Mouse (Mus musculus) ZHBTc4 (cell line): ENCODE results near the gene Trim72.
"Not testable (repeated sequence)": the region's sequence is repeated elsewhere in the genome, so short reads cannot be mapped to it uniquely, and the experiment has no call there.

Experiments
- DNase-seq: peaks from one replicate; pipeline ENCODE4 v3.0.0-alpha.2; 2011; ENCODE audit warnings: low read depth, low spot score

Gene Trim72

DNA sequence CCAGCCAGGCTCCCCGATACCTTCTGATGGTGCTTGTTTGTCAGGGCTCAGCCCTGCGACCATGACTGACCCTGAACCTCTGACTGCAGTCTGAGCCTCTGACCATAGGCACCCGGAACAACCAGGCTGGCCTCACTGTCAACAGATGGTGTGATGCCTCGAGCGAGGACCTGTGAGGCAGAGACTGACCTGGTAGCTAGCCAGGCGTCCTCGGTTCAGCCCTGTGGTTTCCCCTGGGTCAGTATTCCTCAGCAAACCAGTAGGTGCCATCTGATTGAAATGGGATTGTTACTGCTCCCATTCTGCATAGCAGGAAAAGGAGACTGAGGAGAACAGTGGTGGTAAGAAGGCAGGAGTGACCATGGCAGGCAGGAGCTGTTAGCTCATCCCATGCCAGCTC is 2.4 kb downstream of the Trim72 start:
- no peak for DNase-seq

DNA sequence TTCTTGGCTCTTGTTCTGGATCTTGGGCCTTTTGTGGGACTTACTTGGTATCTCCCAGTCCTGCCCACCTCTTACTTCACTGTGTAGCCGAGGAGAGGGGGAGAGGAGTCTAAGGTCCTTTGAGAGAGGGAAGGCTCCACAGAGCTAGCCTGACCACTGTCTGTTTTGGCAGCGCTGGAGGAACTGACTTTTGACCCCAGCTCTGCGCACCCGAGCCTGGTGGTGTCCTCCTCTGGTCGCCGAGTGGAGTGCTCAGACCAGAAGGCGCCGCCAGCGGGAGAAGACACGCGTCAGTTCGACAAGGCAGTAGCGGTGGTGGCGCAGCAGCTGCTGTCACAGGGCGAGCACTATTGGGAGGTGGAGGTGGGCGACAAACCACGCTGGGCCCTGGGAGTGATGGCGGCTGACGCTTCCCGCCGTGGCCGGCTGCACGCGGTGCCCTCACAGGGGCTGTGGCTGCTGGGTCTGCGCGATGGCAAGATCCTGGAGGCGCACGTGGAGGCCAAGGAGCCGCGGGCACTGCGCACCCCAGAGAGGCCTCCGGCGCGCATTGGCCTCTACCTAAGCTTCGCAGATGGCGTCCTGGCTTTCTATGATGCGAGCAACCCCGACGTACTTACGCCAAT is 6.1 kb downstream of the Trim72 start:
- DNase-seq: peak; percentile 70

DNA sequence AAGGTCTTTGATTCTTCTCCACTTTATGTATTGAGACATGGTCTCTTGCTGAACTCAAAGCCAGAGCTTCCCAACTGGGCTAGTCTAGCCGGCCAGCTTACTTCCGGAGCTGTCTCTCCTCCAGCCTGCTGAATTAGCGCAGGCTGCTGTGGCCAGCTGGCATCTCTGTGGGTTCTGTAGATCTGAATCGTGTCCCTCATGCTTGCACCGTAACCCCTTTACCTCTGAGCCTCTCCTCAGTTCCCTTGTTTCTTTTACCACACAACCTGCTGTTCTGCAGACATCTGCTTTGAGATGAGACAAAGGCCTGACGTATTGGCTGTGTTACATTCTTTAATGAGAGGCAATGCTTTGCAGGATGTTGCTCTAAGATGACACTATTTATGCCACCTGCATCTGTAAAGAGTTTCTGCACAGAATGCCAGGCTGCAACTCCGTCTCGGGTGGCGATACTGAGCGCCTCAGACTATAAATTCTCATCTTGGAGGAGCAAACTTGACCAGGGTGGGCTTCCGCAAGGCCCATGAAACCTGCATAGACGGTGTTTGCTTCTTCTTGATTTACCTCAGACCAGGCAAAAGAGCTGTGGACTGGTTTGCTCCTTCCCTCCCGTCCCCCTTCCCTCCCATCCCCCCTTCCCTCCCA is 8.5 kb downstream of the Trim72 start:
- DNase-seq: no peak

DNA sequence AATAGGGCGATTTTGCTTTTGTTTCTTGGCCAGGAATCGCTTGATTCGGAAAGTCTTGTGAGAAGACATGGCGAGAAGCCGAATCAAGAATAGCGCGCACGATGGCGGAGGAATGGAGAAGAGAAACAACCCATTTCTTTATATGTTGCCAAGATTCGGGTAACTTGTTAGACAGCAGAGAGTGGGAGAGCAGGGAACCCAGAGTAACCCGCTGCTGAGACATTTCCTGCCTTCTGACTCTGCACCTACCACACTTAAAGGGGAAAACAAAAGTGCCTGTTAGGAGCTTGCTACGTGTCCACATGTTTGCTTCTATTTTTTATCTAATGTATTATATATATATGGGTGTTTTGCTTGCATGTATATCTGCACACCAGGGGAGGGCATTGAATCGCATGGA is 9.4 kb downstream of the Trim72 start:
- no peak for DNase-seq

DNA sequence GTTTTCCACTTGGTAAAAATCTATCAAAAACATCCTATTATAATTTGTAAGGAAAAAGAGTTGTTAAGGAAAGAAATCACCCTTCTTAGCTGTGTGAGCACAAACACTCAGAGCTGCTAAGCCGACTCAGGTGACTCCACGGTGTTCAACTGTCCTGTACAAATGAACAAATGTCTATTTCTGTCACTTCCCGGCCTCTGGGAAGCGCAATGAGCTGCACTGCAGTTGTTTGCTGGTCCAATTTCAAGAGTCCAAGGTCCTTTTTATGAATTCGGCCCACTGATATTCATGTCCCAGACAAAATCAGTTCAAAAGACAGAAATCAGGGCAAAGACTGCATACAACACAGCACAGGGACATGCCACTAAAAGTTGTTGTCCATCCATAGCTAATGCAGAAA is 12.4 kb downstream of the Trim72 start:
- not testable (repeated sequence) for DNase-seq

DNA sequence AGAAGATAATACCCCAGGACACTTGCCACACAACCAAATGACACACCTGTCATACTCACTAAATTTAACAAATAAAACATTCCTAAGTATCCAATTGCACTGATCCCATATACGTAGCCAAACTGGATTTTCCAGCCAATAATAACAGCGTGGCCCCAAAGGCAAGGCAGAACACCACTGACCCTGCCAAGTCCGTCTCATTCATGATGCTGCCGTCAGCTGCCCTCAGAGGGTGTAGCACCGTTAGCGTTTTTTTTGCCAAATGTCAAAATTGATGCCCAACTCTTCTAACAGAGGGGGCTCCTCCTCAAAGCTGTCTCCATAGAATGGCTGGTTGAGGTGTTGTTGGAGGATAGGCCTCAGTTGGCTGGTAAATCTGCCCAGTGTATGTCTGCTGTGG is 12.9 kb downstream of the Trim72 start:
- no peak for DNase-seq

DNA sequence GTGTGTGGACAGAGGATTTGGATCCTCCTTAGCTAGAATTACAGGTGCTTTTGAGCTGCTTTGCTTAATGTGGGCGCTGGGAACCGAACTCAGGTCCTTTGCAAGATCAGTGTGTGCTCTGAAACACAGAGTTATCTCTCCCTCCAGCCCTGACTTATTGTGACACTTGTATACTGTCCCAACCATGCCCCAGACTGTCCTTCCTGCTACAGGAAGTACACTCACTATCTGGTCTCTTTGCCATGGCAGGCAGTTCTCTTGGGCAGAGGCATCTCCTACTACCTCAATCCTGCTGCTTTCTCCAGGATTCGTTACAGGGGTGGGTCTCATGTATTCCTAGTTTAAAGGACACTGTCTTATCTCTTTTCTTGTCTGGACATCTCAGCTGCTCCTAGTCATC is 14.5 kb downstream of the Trim72 start:
- no peak for DNase-seq

DNA sequence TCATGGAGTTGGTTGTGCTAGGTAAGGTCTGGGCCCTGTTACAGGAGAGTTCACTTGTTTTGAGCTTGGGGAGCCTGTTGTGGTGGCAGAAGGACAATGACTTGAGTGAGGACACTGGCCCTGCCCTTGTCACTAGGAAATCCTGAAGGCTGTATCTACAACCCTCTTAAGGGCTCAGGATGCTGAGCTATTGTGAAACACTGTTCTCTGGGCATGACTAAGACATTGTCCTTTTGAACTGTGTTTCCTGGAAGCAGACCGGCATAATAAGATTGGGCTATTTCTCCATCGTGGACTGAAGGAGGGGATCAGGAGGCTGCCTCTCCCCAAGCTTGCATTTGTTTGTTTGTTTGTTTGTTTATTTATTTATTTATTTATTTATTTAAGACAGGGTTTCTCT is 15.4 kb downstream of the Trim72 start:
- no peak for DNase-seq

DNA sequence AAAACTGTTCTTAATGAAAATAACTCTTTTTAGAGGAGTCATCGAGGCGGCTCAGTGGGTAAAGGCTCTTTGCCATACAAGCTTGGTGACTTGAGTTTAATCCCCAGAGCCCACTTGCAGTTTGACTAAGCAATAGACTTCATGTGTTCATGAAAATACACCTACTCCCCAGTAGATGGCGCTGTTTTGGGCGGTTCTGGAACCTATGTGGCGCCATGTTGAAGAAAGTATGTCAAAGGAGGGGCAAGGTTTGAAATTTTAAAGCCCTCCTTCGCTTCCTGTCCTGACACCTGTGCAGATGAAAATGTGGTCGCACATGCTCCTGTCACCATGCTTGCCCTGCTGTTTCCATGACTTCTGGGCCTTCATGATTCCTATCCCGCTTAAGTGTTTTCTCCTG is 19.2 kb downstream of the Trim72 start:
- peak; percentile 68 for DNase-seq

DNA sequence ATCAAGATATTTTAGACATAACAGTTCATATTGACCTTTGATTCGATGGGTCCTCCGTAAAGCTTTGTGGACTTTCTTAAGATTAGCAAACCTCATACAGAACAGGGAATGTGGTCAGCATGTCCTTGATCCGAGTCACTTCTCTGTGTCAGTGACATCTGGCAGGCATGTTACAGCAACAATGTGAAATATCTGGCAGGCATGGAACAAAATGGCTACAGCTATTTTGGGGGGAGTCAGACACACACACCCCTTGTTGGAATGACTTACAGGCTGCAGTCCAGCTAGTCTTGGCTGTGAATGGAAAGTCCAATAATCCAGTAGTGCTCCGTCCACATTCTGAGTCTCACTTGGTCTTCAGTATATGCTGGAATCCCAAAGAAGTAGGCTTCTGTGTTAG is 19.8 kb downstream of the Trim72 start:
- no peak for DNase-seq

DNA sequence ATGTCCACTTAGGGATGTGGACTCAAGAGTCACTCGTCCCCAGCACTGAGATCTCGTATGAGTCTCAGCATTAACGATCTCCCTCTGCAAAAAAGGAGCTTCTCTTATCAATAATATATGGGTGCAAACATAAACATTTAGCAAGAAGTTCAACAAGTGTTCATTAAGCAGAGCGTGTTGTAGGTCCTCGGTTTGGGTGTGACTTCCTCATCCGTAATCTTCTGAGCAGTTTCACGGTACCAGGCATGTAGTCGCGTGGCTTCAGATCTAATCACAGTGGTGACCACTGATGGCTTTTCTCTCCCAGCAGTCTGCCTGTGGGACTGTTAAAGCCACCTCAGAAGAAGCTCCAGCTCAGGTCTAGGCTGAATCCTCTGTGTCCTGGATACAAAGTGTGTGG is 20.6 kb downstream of the Trim72 start:
- DNase-seq: no peak

DNA sequence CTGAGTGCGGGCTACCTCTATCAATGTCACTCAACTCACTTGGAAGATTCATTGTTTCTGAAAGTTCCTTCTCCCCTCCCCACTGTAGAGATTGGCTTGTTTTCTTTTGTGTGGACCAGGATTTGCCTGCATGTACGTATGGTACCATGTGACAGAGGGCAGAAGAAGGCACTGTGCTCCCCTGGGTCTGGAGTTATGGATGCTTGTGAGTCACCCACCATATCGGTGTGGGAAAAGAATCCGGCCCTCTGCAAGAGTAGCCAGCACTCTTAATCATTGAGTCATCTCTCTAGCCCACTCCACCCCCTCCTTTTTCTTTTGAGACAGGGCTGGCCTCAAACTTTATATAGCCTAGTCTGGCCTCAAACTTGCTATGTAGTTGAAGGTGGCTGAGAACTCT is 21.2 kb downstream of the Trim72 start:
- DNase-seq: no peak

DNA sequence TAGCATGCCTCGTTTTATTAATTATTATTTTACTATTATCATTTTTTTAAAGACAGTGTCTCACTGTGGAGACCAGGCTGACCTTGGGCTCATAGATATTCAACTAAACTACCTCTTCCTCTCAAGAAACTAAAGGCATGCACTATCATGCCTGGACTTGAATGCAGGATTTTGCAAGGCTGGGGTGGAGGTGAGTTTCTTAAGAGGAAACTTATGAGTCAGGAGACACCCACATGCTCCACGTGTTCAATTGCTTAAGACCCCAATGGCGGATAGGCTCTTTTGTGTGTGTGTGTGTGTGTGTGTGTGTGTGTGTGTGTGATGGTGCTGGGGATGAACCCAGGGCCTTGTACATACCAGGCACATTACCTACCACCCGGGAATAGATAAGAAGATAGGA is 21.6 kb downstream of the Trim72 start:
- DNase-seq: no peak

DNA sequence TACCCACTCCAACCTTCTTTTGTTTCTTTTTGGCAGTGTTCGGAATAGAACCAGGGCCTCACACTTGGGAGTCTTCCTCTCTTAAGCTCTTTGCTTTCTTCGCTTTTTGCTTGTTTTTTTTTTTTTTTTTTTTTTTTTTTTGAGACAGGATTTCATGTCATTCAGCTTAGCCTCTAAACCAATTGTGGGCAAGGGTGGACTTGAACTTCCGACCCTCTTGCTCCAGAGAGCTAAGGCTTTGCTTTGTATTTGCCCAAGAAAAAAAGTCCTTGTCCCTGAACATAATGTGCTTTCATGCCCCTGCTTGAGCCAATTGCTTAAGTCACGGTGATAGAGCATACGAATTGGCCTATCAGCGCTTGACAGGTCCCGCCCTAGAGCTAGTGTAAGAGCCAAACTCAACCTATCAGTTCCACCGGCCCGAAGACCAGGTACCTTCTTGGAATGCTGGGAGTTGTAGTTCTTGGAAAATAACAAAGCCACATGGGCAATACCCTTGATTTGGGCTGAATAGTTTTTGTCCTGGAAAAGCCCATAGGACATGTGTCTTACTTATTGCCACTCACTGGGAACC is 27.7 kb downstream of the Trim72 start:
- DNase-seq: peak; percentile 88

DNA sequence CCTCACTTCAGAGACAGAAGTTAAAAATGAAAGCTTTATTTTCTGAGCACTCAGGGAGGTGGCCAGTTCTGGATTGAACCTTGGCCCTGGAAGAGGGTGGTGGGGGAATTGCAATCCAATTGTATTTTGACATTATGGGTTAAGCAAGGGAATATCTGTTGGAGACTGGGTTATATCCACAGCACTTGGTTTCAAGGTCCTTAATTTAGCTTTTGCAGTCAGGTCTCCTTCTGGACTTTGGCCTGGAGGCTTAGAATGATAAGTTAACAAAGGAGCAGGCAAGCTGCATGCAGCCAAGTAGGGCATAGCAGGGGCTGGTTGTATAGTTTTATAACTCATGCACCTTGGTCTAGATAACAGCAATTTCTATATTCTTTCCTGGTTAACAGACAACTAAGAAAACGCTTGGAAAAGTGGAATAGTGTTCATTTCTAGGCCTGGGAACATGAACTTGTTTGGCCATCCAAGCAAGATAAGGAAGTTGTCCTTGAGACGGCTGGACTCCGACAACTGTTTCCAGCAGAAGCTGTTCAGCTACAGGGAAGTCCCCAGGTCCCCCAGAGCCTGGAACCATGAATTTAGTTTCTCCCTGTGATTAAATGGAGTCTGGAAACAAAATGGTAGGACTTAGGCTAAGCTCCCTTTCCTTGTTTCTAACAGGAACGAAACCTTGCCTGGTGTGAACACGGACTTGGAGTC is 28.7 kb downstream of the Trim72 start:
- DNase-seq: no peak

DNA sequence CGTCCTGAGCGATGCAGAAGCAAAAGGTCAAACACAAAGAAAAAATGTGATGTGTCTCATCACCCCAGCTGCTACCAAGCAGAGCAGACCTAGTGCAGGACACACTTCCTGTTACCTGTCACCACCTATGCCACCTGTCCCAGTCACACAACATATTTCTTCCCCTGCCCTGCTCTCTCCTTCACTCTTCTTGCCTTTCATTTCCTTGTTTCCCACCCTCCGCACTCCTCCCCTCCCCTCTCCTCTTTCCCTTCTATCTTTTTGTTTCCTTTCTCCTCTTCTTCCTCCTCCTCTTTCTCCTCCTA is 29.2 kb downstream of the Trim72 start:
- DNase-seq: no peak

DNA sequence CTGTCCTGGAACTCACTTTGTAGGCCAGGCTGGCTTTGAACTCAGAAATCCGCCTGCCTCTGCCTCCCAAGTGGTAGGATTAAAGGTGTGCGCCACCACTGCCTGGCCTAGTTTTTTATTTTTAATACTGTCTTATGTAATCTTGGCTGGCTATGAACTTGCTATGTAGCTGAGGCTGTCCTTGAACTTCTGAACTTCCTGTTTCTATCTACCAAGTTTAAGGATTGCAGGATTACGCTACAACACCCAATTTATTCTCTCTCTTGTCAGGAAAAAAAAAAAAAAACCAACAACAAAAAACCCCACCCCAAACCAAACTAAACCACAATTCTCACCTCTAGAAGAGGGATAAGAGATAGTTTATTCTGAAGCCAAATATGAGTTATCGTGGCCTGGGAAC is 29.9 kb downstream of the Trim72 start:
- DNase-seq: no peak

DNA sequence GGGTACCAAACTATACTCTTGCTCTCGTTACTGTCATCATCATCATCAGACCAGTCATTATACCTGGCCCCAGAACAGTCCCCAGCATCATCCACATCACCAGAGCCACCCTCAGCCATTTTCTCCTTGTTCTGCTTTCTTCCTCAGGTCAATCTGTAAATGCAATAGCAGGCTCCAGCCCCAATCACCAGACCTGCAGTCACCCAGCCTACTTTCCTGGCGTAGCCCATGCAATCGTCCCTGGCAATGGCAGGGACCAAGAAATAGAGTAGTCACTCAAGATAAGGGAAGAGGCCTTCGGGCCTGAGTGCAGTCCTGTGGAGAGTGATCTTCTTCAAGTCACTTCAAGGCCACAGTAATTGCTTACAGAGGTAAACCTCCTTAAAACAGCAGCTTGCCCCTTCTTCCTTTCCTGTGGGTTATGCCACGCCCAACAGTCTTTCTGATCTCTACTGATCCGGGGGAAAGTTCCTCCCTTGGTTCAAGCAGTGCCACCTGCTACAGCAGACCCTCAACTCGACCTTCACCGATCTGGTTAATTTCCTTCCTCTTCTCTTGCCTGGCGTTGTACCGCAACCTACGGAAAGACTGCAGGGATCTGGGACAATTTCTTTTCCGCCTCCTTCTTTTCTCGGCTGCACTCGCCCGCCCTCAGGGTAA is 38.5 kb downstream of the Trim72 start:
- DNase-seq: not testable (repeated sequence)

DNA sequence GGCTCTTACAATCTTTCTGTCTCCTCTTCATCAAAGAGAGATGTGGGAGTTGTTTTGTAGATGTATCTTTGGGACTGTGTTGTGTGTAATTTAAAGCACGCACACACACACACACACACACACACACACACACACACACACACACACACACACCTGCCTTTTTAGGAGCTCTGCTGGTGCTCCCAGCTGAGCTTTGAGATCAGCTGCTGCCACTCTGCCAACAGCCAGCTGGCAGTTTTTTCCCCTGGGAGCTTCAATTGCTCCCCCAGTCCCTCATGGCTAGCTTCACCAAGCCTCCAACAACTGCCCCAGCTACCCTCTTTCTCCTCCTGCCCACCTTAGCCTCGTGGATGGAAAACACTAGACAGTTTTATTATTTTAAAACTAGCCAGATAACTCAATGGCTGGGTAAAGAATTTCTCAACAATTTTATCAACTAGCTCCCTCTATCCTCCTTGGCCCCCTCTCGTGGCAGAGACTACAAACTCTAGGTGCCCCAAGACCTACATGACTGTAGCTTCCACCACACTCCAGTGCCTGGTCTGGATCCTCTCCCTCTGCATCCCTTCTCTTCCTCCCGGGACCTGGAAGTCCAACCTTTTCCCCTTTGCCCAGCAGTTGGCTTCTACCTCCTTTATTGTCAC is 40.5 kb downstream of the Trim72 start:
- no peak for DNase-seq

DNA sequence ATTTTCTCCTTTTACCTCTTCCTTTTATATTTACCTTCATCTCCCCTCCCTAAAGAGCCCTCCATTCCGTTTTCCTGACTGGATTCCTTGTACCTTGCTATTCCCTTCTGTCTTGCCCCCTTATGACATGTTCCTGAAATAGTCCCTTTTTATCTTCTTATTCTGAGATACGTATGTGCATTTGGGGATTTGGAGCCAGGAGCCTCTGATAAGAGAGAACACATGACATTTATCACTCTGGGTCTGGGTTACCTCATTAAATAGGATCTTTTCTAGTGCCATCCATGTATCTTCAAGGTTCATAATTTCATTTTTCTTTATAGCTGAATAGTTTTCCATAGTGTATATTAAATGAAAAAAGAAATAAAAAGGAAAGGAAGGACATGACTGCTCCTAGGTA is 41.9 kb downstream of the Trim72 start:
- DNase-seq: no peak

DNA sequence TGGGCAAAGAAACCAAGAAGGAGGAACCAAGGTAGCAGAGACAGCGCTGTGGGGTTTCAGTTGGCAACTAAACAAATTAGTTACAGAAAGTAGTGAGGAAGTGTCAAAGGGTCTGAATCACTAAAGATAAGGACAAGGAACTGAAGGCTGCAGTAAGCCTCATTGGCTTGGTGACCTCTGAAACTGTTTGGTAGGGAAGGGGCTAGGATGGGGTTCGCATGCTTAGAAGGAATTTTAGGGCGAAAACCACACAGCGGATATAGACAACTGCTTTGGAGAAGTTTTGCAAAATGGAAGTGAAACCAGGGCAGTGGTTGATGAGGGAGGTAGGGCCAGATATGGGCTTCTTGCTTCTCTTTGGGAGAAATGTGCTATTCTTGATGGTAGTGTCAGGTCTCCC is 45.1 kb downstream of the Trim72 start:
- no peak for DNase-seq

DNA sequence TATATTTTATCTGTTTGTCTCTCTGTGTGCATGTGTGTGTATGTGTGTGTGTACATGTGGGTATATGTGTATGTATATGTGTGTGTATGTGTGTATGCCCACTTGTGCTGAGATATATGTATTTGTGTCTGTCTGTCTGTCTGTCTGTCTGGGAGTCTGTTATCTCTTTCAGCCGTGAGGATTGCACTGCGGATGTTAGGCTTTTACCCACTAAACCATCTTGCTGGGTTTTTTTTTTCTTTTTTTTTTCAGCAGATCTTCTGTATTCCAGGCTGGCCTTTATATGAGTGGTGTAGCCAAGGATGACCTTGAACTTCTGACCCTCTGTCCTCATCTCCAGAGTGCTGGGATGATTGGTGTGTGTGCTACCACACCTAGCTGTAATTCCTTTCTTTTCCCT is 45.5 kb downstream of the Trim72 start:
- no peak for DNase-seq
